Mouse (Mus musculus): Measurements from ENCODE around the gene Colec11. TPM values are rescaled to one million over a fixed set of nuclear protein-coding genes. Genes with fewer than 3 reads are reported as not detected.

Gene Colec11
- total RNA-seq, 2 experiments from 2014 or later, result 27.1 to 30.6 TPM

Other genes starting within 250 kb of the Colec11 start
- gene Dcdc2c, start 71.0 kb downstream of the Colec11 start, total RNA-seq (2021), result under 1 TPM; 0.19 to 0.20 TPM
- gene Allc, start 40.9 kb downstream of the Colec11 start, total RNA-seq (2021), result not detected
- gene Rps7, start 12.6 kb upstream of the Colec11 start, total RNA-seq (2021), result 100 to 1,000 TPM; 298 to 350 TPM
- 1 to 10 TPM; 5.5 to 7.3 TPM for gene Rnaseh1, start 26.2 kb upstream of the Colec11 start, total RNA-seq (2021)
- 10 to 100 TPM; 36.3 to 38.9 TPM for gene Adi1, start 51.9 kb upstream of the Colec11 start, total RNA-seq (2021)
- gene Trappc12, start 127.1 kb upstream of the Colec11 start, total RNA-seq (2021), result 10 to 100 TPM; 21.6 to 24.9 TPM
- gene Eipr1, start 128.4 kb upstream of the Colec11 start, total RNA-seq (2021), result 10 to 100 TPM in 1 of 2 experiments, 1 to 10 TPM in 1; 8.8 to 12.0 TPM